Mouse (Mus musculus) hindbrain, postnatal 0 days (tissue): ENCODE results near the gene Dvl1. TPM values are rescaled to one million over a fixed set of nuclear protein-coding genes. Genes with fewer than 3 reads are reported as not detected.

Experiments used
- ATAC-seq: fragments of 200-750 bp; cut with Nextera tagmentation; 2 replicates; pipeline ENCODE4 v1.8.0; 2017; ENCODE audit warnings: mild to moderate bottlenecking, moderate TSS enrichment, moderate library complexity
- DNase-seq: peaks from one replicate; pipeline ENCODE4 v3.0.0-alpha.2; 2015; ENCODE audit warnings: low spot score
- H3K27ac ChIP-seq: fragments of 300-500 bp; sonication (generic); 2 replicates; pipeline ENCODE4 v1.5.1; 2014; ENCODE audit warnings: mild to moderate bottlenecking
- H3K27me3 ChIP-seq: fragments of 300-500 bp; sonication (generic); 2 replicates; pipeline ENCODE4 v1.6.1; 2014; ENCODE audit warnings: low read length, mixed read lengths; ENCODE audit not compliant: insufficient read depth
- H3K36me3 ChIP-seq: fragments of 300-500 bp; sonication (generic); 2 replicates; pipeline ENCODE4 v1.6.1; 2014; ENCODE audit warnings: low read length, mixed read lengths; ENCODE audit not compliant: insufficient read depth
- H3K4me1 ChIP-seq: fragments of 300-500 bp; sonication (generic); 2 replicates; pipeline ENCODE4 v1.6.1; 2014; ENCODE audit warnings: antibody characterized with exemption, low read length, mixed read lengths; ENCODE audit not compliant: insufficient read depth
- H3K4me2 ChIP-seq: fragments of 300-500 bp; sonication (generic); 2 replicates; pipeline ENCODE4 v1.6.1; 2014; ENCODE audit warnings: low read depth, mild to moderate bottlenecking, low read length, moderate library complexity, mixed read lengths
- H3K4me3 ChIP-seq: fragments of 300-500 bp; sonication (generic); 2 replicates; pipeline ENCODE4 v1.5.1; 2014; ENCODE audit warnings: low read length
- H3K9ac ChIP-seq: fragments of 300-500 bp; sonication (generic); replicated peaks from 2 replicates; pipeline ENCODE4 v1.6.1; 2014; ENCODE audit warnings: mild to moderate bottlenecking, low read length, moderate library complexity, mixed read lengths
- H3K9me3 ChIP-seq: fragments of 300-500 bp; sonication (generic); 2 replicates; pipeline ENCODE4 v1.6.1; 2016; ENCODE audit warnings: low read length, mixed read lengths
- CTCF ChIP-seq: IDR thresholded peaks from 2 replicates; pipeline ENCODE4 v1.5.1; 2016; ENCODE audit warnings: antibody characterized with exemption, control low read depth, low read depth
- WGBS: fragments of 180-500 bp; shearing (Covaris S2); extraction: QIAGEN DNeasy Blood & Tissue Kit; methylation state at CpG from one replicate; pipeline ENCODE4 v1.1.7; 2014; 5-methylcytosine and 5-hydroxymethylcytosine counted together
- polyA plus RNA-seq: library from polyadenylated mRNA; unstranded; fragments of >200 nt; fragmentation: Nextera tagmentation; extraction: Ambion mirVana; gene quantifications from 2 replicates; pipeline ENCODE4 v1.2.1, GENCODE M21; 2015
- total RNA-seq: library from RNA; depleted of rRNA; stranded (reverse); fragments of >200 nt; gene quantifications from 2 replicates; pipeline ENCODE4 v1.2.3, GENCODE M21; 2014

Gene Dvl1
- total and polyA plus RNA-seq, 2 experiments from 2014 or later = 16.4 to 166 TPM

GRCm38 (mm10) chr4:155812665-155813181 lies 34.5 kb upstream of the Dvl1 start:
- peaks cover 57% of the 10 kb centered on the region for H3K36me3 ChIP-seq
- ATAC-seq (peak; percentile 41), DNase-seq (peak; percentile 61)
- H3K9me3 ChIP-seq = no peaks in the 10 kb centered on the region
- peak overlapping the region; percentile 94 for H3K27ac ChIP-seq
- peak overlapping the region; percentile 99 for H3K9ac ChIP-seq
- no peaks in the 10 kb centered on the region for H3K27me3 ChIP-seq
- peaks cover 11% of the 10 kb centered on the region; the same call in 1 of the 2 replicates for H3K4me1 ChIP-seq
- H3K4me3 ChIP-seq = peak overlapping the region; percentile 99
- peak overlapping the region; percentile 84 for H3K4me2 ChIP-seq
- no peak for TF ChIP-seq CTCF
- 0% methylated on average over 49 of the region's 49 CpGs for WGBS

- H3K4me3 ChIP-seq = no peak overlapping the region
- DNase-seq = no peak
- 71% methylated on average over 4 of the region's 4 CpGs for WGBS
Measured at GRCm38 (mm10) chr4:155817533-155817932, 29.7 kb upstream of the Dvl1 start.

GRCm38 (mm10) chr4:155821025-155821424 lies 26.2 kb upstream of the Dvl1 start:
- no peak overlapping the region for H3K4me2 ChIP-seq
- H3K4me1 ChIP-seq = no peaks in the 10 kb centered on the region
- WGBS = 75% methylated on average over 7 of the region's 7 CpGs
- H3K9ac ChIP-seq = no peak overlapping the region
- no peak overlapping the region for H3K4me3 ChIP-seq
- ATAC-seq (no peak), DNase-seq (peak; percentile 34)
- no peaks in the 10 kb centered on the region for H3K27me3 ChIP-seq
- no peaks in the 10 kb centered on the region for H3K9me3 ChIP-seq
- peak; percentile 43 for TF ChIP-seq CTCF
- H3K36me3 ChIP-seq = peaks cover 75% of the 10 kb centered on the region
- H3K27ac ChIP-seq = no peak overlapping the region

More at GRCm38 (mm10) chr4:155817533-155817932, 29.7 kb upstream of the Dvl1 start:
- TF ChIP-seq CTCF = no peak
- ATAC-seq = no peak
- Histone ChIP-seq H3K27ac (no peak overlapping the region), H3K36me3 (peaks cover 69% of the 10 kb centered on the region), H3K4me1 (peaks cover 11% of the 10 kb centered on the region; the same call in 1 of the 2 replicates), H3K9ac (no peak overlapping the region), H3K27me3 (no peaks in the 10 kb centered on the region), H3K4me2 (no peak overlapping the region), H3K9me3 (no peaks in the 10 kb centered on the region)

GRCm38 (mm10) chr4:155823443-155823842 lies 23.8 kb upstream of the Dvl1 start:
- no peak for DNase-seq
- no peaks in the 10 kb centered on the region for H3K27me3 ChIP-seq
- ATAC-seq = no peak
- TF ChIP-seq CTCF = no peak
- no peak overlapping the region for H3K27ac ChIP-seq
- H3K4me1 ChIP-seq = no peaks in the 10 kb centered on the region
- no peak overlapping the region for H3K4me2 ChIP-seq
- 96% methylated on average over 16 of the region's 16 CpGs for WGBS
- no peak overlapping the region for H3K4me3 ChIP-seq
- no peaks in the 10 kb centered on the region for H3K9me3 ChIP-seq
- no peak overlapping the region for H3K9ac ChIP-seq
- peaks cover 65% of the 10 kb centered on the region for H3K36me3 ChIP-seq

GRCm38 (mm10) chr4:155829866-155830265 lies 17.3 kb upstream of the Dvl1 start:
- Histone ChIP-seq H3K4me2 (no peak overlapping the region), H3K27me3 (no peaks in the 10 kb centered on the region), H3K4me1 (peaks cover 7% of the 10 kb centered on the region), H3K9ac (no peak overlapping the region), H3K9me3 (no peaks in the 10 kb centered on the region), H3K27ac (no peak overlapping the region), H3K4me3 (no peak overlapping the region), H3K36me3 (peaks cover 15% of the 10 kb centered on the region; the same call in 1 of the 2 replicates)
- DNase-seq (no peak), ATAC-seq (no peak)
- 95% methylated on average over 4 of the region's 4 CpGs for WGBS
- no peak for TF ChIP-seq CTCF

GRCm38 (mm10) chr4:155830596-155830995 lies 16.6 kb upstream of the Dvl1 start:
- peak overlapping the region; percentile 67 for H3K4me3 ChIP-seq
- DNase-seq (no peak), ATAC-seq (no peak)
- H3K27me3 ChIP-seq = no peaks in the 10 kb centered on the region
- TF ChIP-seq CTCF = no peak
- H3K27ac ChIP-seq = no peak overlapping the region
- H3K9me3 ChIP-seq = no peaks in the 10 kb centered on the region
- 52% methylated on average over 8 of the region's 8 CpGs for WGBS
- peak overlapping the region; percentile 93; the same call in 1 of the 2 replicates for H3K4me2 ChIP-seq
- no peak overlapping the region for H3K9ac ChIP-seq
- peaks cover 7% of the 10 kb centered on the region for H3K4me1 ChIP-seq
- H3K36me3 ChIP-seq = peaks cover 11% of the 10 kb centered on the region; the same call in 1 of the 2 replicates

- peak within 1 kb of the TSS; percentile 75 for H3K27ac ChIP-seq
- peak within 1 kb of the TSS; percentile 93 for H3K4me2 ChIP-seq
- H3K9me3 ChIP-seq = no peaks in the 10 kb centered on the region
- DNase-seq = peak; percentile 98
- TF ChIP-seq CTCF = peak; percentile 93
- ATAC-seq = peak; percentile 97
- H3K9ac ChIP-seq = peak within 1 kb of the TSS; percentile 79
- H3K4me1 ChIP-seq = peaks cover 7% of the 10 kb centered on the region
- H3K36me3 ChIP-seq = peaks cover 11% of the 10 kb centered on the region; the same call in 1 of the 2 replicates
- WGBS = under 1% methylated on average over 49 of the region's 49 CpGs
- peak within 1 kb of the TSS; percentile 67 for H3K4me3 ChIP-seq
- H3K27me3 ChIP-seq = no peaks in the 10 kb centered on the region
Measured at GRCm38 (mm10) chr4:155831205-155831766, 15.9 kb upstream of the Dvl1 start, which contains the start of gene Aurkaip1. Gene Aurkaip1 (plus strand): TSS chr4:155831272.
